Mouse (Mus musculus): ENCODE measurements at regions not wholly inside any gene's neighbourhood (a gene's known extent, or its start where the extent isn't known, plus 50 kb on each side); places are given as distances from the start of the nearest gene placed in this dataset.

GRCm38 (mm10) chr3:21524426-21524937 lies 552.0 kb upstream of the Tbl1xr1 start:
- no peak for DNase-seq (ENCODE audit: low spot score)

- no peak for DNase-seq (ENCODE audit: low spot score)
Observed at GRCm38 (mm10) chr3:21530862-21531261, 545.6 kb upstream of the Tbl1xr1 start.

GRCm38 (mm10) chr3:21539138-21539537 lies 537.3 kb upstream of the Tbl1xr1 start:
- no peak for DNase-seq (ENCODE audit: low spot score)

DNA sequence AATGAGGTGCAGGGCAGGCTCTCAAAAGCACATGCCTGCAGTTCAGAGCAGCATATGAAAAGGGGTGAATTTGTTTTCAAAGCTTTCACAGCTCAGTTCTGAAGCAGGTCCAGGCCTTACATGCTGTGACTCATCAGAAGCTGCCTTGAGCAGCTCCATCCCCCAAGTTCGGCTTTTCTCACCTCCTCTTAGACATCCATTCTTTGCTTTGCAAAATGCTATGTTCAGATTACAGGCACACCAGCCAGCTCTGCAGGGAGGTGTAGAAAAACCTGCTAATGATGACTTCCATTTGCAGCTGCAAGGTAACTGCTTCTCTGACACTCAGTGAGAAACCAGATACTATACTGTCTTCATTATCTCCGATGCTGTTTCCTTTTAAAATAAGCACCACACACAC lies 532.0 kb upstream of the Tbl1xr1 start:
- DNase-seq (ENCODE audit: low spot score): no peak

DNA sequence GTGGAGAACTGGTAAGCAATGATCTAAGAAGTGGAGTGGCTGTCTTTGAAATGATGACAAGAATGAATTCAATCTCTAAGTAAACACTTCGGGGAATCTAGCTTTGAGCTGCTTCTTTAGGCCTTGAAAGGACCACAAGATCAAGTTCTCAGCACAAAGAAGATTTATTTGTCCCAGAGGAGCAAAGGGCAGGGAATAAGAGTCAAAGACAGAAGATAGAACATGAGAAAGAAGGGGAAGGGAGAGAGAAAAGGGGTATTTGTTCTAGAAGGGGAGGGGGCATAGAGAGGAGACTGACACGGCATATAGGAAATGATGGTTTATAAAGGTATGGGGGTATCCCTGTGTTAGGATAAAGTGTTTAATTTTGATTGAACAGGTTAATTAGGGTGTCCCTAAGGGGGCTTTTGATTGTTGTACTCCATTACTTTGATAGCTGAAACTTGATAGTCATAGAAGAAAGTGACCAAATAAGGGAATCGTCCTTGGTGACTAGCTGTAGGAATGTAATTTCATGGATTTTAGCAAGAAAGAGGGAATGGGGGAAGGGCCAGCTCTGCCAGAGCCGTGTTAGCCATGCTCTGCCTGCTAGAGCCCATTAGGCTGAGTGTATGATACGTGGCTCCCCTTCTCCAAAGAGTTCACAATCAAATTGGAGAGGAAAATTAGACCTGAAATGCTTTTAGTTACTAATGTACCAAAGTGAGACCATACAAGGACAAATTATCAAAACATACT lies 531.1 kb upstream of the Tbl1xr1 start:
- no peak for DNase-seq (ENCODE audit: low spot score)

GRCm38 (mm10) chr3:21546411-21546810 lies 530.0 kb upstream of the Tbl1xr1 start:
- no peak for DNase-seq (ENCODE audit: low spot score)

GRCm38 (mm10) chr3:21549671-21550070 lies 526.8 kb upstream of the Tbl1xr1 start:
- DNase-seq (ENCODE audit: low spot score): no peak

DNA sequence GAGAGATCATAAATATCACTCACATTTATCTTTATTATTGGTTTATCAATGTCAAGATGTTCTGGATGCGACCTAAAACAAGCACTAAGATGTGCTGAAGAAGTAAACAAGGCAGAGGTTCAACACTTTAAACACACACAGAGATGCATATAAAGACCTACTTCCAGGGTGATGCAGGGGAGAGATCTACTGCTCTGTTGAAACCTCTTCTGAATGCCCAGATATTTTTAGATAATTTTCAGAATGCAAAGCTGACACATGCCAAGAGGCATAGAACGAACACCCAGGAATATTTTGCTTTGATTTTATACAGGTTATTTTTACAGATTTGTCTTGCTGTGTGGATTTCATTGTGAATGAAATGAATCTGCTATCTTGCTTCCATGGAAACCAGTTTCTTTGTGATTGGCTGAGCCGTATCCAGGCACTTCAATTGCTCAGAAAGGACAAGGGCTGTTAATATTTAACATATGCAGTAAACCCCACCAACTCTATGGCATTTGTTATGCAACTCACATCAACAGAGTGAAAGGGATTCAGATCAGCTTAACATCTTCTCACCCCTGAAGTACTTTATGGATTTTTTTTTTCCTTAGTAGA lies 523.2 kb upstream of the Tbl1xr1 start:
- no peak for DNase-seq (ENCODE audit: low spot score)

DNA sequence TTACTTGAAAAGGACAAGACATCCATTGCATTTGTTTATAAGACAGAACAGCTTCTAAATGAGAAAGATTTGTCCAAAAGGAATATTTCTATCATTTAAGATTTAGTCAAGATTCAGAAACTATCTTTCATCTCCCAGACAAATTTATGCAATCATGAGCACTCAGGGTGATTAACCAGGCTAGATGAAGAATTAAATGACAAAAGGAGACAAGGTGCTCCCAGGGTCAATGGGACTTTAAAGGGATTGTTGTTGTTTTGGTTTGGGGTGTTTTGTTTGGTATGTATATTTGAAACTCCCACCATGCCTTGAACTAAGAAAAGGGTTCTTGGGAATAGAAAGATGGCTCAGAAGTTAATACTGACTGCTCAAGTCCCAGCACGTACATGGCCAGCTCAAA lies 522.6 kb upstream of the Tbl1xr1 start:
- no peak for DNase-seq (ENCODE audit: low spot score)

DNA sequence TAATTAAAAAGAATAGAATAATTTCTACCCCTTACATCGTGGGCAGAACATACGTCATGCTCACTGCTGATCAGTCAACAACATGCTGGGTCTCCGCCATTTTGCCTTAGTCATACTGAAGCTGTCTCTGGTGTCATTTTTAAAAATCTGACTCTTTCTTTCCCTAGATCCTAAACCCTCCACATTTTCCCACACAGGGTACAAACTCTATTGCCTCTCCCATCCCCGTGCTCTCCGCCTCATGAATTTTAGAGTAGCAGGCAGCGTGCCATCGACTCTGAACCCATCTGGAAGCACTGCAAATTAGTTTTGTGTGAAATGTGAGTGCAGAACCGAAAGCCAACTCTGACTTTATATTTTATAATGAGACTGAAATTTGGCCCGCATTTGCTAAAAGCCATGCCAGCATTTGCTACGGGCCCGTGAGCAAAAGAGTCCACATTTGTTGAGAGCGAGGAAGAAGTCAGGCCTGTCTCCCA lies 518.5 kb upstream of the Tbl1xr1 start:
- peak; percentile 16 for DNase-seq (ENCODE audit: low spot score)

DNA sequence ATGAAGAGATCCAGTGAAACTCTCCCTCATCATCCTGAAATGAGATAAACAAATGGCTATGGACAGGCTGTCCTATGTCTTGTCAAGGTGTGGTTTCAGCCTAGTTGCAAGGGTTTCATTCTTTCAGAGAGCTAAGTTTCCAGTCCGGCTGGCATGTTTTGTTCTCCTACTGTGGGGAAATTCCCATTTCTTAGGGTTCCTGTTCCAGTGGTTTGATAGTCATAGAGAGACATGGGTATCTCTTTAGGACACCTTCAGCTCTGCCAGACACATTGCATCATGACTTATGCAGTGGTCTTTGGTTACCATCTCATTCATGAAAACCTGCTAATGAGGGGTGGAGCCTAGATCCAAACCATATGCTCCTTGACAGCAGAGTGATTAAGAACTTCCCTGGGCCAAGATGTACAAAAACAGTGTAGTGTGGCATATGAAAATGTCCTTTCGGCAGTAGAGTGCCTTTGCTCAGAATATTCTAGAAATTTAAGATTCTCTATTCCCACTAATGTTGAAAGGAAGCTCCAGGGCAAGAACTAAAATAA lies 513.6 kb upstream of the Tbl1xr1 start:
- no peak for DNase-seq (ENCODE audit: low spot score)

DNA sequence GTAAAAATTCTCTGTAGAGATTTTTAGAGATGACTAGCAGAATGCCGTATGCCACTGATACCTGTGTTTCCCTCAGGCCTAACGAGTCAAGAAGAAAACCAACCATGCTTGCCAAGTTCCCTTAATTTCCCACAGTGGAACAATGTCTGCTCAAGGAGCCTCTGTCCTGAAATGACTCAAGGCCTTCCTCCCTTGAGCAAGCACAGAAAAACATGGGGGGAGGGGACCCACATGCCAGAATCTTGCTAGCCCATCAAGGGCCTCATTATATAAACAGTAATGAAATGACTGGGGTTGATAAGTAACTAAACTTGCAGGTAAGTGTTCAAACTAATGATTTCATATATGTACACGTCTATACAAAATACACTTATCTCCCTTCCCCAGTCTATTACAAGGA lies 513.0 kb upstream of the Tbl1xr1 start:
- peak; percentile 12 for DNase-seq (ENCODE audit: low spot score)

DNA sequence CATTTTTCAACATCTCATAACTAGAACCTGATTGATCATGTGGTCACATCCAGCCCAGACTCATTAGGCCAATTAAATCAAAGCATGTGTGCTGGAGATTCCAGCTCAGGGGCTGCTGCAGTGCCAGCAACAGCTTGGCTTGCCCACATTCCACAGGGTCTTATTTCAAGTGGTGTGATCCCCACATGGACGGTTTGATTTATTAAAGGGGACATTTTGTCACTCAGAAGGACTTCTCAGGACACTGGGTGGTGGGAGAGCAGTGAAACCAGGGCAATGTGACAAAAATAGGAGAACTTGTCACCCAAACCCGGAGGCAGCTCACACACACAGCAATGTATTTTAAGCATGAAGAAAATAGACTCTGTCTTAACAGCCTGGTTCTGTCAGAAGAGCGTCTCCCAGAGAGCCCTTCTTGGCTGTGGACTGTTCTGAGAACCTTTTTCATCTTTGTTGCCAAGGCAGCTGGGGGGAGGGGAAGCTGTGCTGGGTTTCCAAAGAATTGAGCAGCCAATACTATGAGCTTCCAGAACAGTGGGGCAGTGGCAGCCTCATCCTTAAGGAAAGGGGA lies 512.2 kb upstream of the Tbl1xr1 start:
- peak; percentile 63 for DNase-seq (ENCODE audit: low spot score)

DNA sequence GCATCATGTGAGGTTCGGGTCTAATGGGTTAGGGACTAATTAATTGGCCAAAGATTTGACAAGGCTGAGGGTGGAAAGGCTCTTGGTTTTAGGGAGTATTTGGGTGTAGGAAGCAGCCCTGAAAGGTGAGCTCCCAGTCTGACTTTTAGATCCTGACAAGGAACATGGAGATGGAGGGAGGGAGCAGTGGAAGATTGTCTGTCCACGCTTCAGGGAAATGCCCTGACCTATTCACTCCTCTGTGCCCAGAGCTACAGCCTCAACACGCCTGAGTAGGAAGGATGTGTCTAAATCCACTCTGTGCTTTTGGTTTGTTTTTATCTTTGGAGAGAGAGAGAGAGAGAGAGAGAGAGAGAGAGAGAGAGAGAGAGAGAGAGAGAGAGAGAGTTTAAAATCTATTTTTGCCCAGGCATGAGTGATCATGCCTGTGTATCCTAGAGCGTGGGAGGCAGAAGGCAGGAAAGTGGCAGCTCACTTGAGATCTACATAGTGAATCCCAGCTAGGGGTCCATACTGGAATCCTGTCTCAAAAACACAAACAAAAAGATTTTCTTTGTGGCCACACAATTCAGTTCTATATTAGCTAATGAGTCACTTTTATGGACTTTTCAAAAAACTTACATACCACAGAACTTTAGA lies 511.5 kb upstream of the Tbl1xr1 start:
- DNase-seq (ENCODE audit: low spot score): no peak

GRCm38 (mm10) chr3:21569721-21570120 lies 506.7 kb upstream of the Tbl1xr1 start:
- no peak for DNase-seq (ENCODE audit: low spot score)

GRCm38 (mm10) chr3:21578635-21579034 lies 497.8 kb upstream of the Tbl1xr1 start:
- DNase-seq (ENCODE audit: low spot score): no peak

- DNase-seq (ENCODE audit: low spot score): no peak
Observed at GRCm38 (mm10) chr3:21582122-21582521, 494.3 kb upstream of the Tbl1xr1 start.

DNA sequence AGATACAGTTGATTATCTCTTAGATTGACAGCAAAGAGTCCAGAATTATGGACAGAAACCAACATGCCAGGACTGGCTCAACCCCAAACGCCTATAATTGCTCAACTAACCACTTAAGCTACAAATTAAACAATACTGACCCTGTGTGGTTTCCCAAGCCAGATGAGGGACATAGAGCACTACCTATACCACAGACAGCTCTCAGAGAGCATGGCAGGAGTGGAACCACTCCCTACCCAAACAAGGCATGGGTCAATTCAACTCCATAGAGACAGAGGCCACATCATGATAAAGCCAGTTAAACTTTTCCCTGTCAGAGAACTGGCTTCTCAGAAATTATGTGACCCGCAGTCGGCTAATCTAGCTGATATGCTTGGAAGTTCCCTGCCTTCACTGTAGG lies 490.7 kb upstream of the Tbl1xr1 start:
- no peak for DNase-seq (ENCODE audit: low spot score)

DNA sequence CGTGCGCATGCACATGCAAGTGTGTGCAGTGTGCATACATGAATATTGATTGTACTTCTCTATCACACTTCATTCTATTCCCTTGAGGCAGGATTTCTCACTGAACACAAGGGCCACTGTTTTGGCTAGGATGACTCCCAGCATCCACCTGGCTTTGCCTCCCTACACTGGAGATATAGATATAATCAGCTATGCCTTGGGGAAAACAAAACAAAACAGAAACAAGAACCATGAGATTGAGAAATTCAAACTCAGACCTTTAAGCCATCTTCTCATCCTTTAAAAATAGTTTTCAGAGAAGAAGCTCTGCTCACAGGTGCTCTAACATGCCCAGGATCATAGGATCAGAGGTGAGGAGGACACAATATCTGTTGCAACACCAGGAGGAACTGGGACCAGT lies 469.6 kb upstream of the Tbl1xr1 start:
- no peak for DNase-seq (ENCODE audit: low spot score)

DNA sequence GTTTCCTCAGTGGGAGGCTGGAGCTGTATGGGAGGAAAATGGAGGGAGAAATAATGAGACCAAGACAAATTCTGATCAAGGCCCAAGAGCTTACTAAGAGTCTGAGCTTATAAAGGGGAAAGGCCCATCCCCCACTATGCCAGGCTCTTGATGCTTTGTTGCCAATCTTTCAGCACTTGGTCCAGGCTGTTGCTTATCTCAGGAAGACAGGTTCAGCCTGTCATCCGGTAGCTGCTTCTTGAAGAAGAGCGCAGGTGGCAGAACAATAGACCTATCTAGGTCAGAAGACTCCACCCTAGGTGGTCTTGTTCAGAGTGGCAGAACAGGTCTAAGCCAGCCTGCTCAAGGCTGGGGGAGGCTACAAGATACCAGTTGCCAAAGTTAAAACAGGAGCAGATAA lies 466.2 kb upstream of the Tbl1xr1 start:
- DNase-seq (ENCODE audit: low spot score): no peak

GRCm38 (mm10) chr3:21621745-21622144 lies 454.7 kb upstream of the Tbl1xr1 start:
- no peak for DNase-seq (ENCODE audit: low spot score)

DNA sequence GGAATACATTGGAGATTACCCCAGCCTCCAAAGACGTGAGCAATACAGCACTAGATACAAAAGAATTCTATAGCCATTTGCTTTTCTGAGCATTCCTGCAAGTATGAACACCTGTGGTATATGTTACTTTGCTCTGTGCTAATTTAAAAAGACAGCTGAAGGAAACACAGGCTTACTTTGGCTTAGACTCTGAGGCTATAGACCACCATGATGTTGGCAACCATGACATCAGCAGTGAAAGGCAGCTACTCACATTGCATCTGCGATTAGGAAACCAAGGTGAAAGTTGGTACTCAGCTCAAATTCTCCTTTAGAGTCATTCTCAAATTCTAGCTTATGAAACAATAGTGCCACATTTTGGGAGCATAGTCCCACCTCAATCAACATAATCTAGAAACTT lies 451.4 kb upstream of the Tbl1xr1 start:
- DNase-seq (ENCODE audit: low spot score): no peak

DNA sequence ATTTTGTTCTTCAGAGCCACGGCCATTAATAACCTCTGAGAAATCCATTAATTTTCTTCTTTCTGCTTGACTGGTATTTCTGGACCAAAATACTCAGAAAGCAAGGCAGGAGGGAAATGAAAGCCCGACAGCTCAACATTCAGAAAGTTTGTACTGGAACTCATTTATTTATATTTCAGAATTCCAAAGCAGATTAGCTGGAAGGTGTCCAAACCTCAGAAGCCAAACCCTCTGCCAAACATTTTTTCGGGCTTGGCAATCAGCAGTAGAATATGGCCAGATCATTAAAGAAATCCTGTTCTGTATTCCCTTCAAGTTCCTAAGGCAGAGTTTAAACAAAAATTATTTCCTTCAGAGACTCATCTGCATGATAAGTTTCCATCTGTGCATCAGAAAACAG lies 450.4 kb upstream of the Tbl1xr1 start:
- peak; percentile 23 for DNase-seq (ENCODE audit: low spot score)
